Mouse (Mus musculus) hindbrain, embryonic 13.5 days (tissue): ENCODE measurements around the gene Idi1. TPM values are rescaled to one million over a fixed set of nuclear protein-coding genes. Genes with fewer than 3 reads are reported as not detected.
"Not testable (repeated sequence)": the region's sequence is repeated elsewhere in the genome, so short reads cannot be mapped to it uniquely, and the experiment has no call there.

Experiments used
- ATAC-seq: fragments of 200-750 bp; cut with Nextera tagmentation; 2 replicates; pipeline ENCODE4 v1.8.0; 2017; ENCODE audit warnings: moderate TSS enrichment; ENCODE audit not compliant: low FRiP score
- H3K27ac ChIP-seq: fragments of 300-500 bp; sonication (generic); 2 replicates; pipeline ENCODE4 v1.5.1; 2015; ENCODE audit warnings: inconsistent platforms, mild to moderate bottlenecking, moderate library complexity
- H3K27me3 ChIP-seq: fragments of 300-500 bp; sonication (generic); 2 replicates; pipeline ENCODE4 v1.6.1; 2015; ENCODE audit warnings: mild to moderate bottlenecking, inconsistent platforms
- H3K36me3 ChIP-seq: fragments of 300-500 bp; sonication (generic); 2 replicates; pipeline ENCODE4 v1.6.1; 2015; ENCODE audit warnings: mild to moderate bottlenecking, inconsistent platforms
- H3K4me1 ChIP-seq: fragments of 300-500 bp; sonication (generic); replicated peaks from 2 replicates; pipeline ENCODE4 v1.6.1; 2015; ENCODE audit warnings: inconsistent platforms
- H3K4me2 ChIP-seq: fragments of 300-500 bp; sonication (generic); 2 replicates; pipeline ENCODE4 v1.6.1; 2015; ENCODE audit warnings: inconsistent platforms, mild to moderate bottlenecking, moderate library complexity
- H3K4me3 ChIP-seq: fragments of 300-500 bp; sonication (generic); 2 replicates; pipeline ENCODE4 v1.5.1; 2015; ENCODE audit warnings: mild to moderate bottlenecking, inconsistent platforms
- H3K9ac ChIP-seq: fragments of 300-500 bp; sonication (generic); 2 replicates; pipeline ENCODE4 v1.6.1; 2015; ENCODE audit warnings: mild to moderate bottlenecking, inconsistent platforms
- H3K9me3 ChIP-seq: fragments of 300-500 bp; sonication (generic); 2 replicates; pipeline ENCODE4 v1.6.1; 2016; ENCODE audit warnings: inconsistent platforms
- WGBS: fragments of 180-500 bp; shearing (Covaris S2); methylation state at CpG from one replicate; pipeline ENCODE4 v1.1.7; 2015; 5-methylcytosine and 5-hydroxymethylcytosine counted together
- polyA plus RNA-seq: library from polyadenylated mRNA; unstranded; fragments of >200 nt; fragmentation: Nextera tagmentation; extraction: Ambion mirVana; gene quantifications from 2 replicates; pipeline ENCODE4 v1.2.1, GENCODE M21; 2015

Gene Idi1
- 87.8 and 88.6 TPM in 2 replicates for polyA plus RNA-seq

DNA sequence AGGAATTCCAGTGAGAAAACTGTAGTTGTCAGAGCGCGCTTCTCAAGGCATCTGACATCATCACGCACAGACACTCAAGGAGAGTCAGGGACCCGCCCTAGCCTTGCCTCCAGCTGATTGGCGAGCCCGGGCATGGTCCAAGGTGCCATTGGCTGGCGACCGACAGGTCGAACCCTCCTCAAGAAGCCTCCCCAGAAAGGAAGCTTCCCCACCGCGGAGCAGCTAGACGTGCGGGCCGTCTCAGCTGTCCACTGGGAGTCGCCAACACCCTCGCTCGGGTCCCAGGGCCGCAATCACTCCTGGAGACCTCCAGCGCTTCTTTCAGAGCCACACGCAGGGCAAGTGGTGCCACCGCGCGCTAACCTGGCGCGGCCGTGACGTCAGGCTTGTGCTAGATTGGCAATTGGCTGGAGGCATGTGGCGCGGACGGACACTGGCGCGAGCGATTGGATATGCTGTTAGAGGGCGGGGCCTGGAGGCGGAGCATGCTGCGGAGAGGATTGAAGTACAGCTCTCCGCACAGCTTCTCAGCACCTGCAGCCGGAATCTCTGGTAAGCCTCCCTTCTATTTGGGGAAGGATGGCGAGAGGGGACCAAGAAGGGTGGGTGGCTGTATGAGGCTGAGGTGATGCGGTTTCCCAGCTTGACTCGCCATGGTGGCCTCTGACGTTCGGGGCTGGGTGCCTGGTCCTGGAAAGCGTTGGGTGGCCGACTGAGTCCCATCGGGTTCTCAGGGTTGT is at the start of gene Idi1:
Gene Idi1 (plus strand): TSS at position 57 of the 740 bp plus-strand sequence.
- 0% methylated on average over 46 of the region's 46 CpGs for WGBS
- H3K4me2 ChIP-seq, result peak within 1 kb of the TSS; percentile 67
- H3K9me3 ChIP-seq, result no peaks in the 10 kb centered on the region

DNA sequence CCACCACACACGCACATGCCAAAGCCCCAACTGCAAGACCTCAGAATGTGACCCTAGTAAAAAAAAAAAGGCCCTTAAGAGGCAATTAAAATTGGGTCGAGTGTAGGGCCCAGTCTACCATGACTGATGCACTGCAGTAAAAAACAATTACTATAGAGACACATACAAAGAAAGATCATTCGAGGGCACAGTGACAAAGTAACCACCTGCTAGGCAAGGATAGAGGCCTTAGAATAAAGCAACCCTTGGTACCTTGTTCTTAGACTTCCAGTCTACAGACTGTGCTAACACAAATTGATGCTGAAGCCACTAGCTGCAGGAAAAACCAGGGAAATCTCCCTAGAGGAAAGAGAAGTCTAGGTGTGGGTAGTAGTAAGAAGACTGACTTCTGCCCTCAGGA is 46.9 kb upstream of the Idi1 start:
- WGBS, result 26% methylated on average over 3 of the region's 3 CpGs
- peaks cover 90% of the 10 kb centered on the region for H3K36me3 ChIP-seq
- no peak overlapping the region for H3K4me2 ChIP-seq
- no peaks in the 10 kb centered on the region for H3K27me3 ChIP-seq
- no peak for ATAC-seq
- no peak overlapping the region for H3K27ac ChIP-seq
- no peak overlapping the region for H3K4me3 ChIP-seq
- no peaks in the 10 kb centered on the region for H3K4me1 ChIP-seq
- H3K9me3 ChIP-seq, result no peaks in the 10 kb centered on the region
- H3K9ac ChIP-seq, result no peak overlapping the region

More for the DNA sequence above, at the start of gene Idi1:
- Histone ChIP-seq H3K4me1 (peaks cover 22% of the 10 kb centered on the region), H3K4me3 (peak within 1 kb of the TSS; percentile 70), H3K27ac (peak within 1 kb of the TSS; percentile 96), H3K36me3 (peaks cover 21% of the 10 kb centered on the region), H3K27me3 (no peaks in the 10 kb centered on the region), H3K9ac (peak within 1 kb of the TSS; percentile 70)
- peak; percentile 100 for ATAC-seq

DNA sequence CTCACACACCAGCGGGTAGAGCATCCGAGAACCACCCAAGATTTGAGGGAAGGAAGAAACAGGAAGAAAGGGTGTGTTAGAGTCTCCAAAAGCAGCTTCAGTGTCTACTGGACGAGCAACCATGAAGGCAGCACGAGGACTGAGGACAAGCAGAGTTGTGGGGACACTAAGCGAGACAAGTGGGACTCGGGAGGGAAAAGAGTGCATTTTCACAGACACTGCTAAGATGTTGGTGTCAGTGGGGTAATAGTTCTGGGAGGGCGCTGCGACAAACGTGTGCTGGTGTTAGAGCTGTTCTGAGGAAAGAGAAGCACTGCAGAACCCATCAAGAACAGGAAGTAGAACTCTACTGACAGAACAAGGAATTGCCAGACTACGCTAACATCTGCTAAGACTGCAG is 46.2 kb upstream of the Idi1 start:
- 91% methylated on average over 10 of the region's 10 CpGs for WGBS
- H3K27ac ChIP-seq, result no peak overlapping the region; the same call in 1 of the 2 replicates

DNA sequence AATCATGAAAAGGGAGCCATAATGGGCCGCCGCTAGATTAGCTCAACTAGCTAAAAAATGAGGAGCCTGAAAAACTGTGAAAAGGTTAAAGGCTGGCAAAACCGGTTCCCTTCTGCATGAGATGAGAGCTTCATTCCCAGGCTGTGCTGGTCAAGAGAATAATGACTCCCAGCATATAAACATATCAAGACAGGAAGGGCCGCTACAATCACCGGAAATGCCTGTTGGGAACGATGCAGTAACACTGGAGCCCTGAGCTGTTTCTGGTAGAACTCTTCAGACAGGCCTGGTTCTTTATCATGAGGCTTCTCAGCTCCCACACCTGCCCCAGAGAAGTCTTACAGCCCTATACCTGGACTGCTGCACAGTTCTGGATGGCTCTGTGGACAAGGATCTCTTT is 45.4 kb upstream of the Idi1 start:
- H3K36me3 ChIP-seq, result peaks cover 81% of the 10 kb centered on the region
- H3K4me3 ChIP-seq, result no peak overlapping the region
- H3K4me1 ChIP-seq, result no peaks in the 10 kb centered on the region
- 0 out of 2 replicates have a peak overlapping the region, but pooled peaks have one; percentile 20 for H3K27ac ChIP-seq
- no peaks in the 10 kb centered on the region for H3K9me3 ChIP-seq
- WGBS, result 87% methylated on average over 6 of the region's 6 CpGs
- no peak overlapping the region for H3K4me2 ChIP-seq
- no peak for ATAC-seq
- H3K27me3 ChIP-seq, result no peaks in the 10 kb centered on the region
- no peak overlapping the region for H3K9ac ChIP-seq

More for the DNA sequence above, 46.2 kb upstream of the Idi1 start:
- no peak overlapping the region for H3K4me2 ChIP-seq
- H3K9me3 ChIP-seq, result no peaks in the 10 kb centered on the region
- no peak overlapping the region for H3K9ac ChIP-seq
- no peak for ATAC-seq
- H3K4me3 ChIP-seq, result no peak overlapping the region
- H3K4me1 ChIP-seq, result no peaks in the 10 kb centered on the region
- no peaks in the 10 kb centered on the region for H3K27me3 ChIP-seq
- peaks cover 88% of the 10 kb centered on the region for H3K36me3 ChIP-seq

DNA sequence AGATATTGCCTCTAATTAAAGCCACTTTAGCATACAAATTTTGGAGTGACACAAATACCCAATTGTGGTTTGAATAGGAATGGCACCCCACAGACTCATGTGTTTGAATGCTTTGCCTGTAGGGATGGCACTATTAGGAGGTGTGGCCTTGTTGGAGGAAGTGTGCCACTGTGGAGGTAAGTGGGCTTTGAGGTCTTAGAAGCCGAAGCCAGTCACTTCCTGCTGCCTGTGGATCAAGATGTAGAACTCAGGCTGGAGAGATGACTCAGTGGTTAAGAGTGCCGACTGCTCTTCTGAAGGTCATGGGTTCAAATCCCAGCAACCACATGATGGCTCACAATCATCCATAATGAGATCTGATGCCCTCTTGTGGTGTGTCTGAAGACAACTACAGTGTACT is 44.4 kb upstream of the Idi1 start:
- no peak overlapping the region for H3K9ac ChIP-seq
- WGBS, result 93% methylated on average over 2 of the region's 2 CpGs
- no peak overlapping the region for H3K27ac ChIP-seq
- H3K27me3 ChIP-seq, result no peaks in the 10 kb centered on the region
- H3K9me3 ChIP-seq, result no peaks in the 10 kb centered on the region
- H3K36me3 ChIP-seq, result peaks cover 77% of the 10 kb centered on the region
- H3K4me3 ChIP-seq, result no peak overlapping the region
- no peak for ATAC-seq
- H3K4me2 ChIP-seq, result no peak overlapping the region
- no peaks in the 10 kb centered on the region for H3K4me1 ChIP-seq

DNA sequence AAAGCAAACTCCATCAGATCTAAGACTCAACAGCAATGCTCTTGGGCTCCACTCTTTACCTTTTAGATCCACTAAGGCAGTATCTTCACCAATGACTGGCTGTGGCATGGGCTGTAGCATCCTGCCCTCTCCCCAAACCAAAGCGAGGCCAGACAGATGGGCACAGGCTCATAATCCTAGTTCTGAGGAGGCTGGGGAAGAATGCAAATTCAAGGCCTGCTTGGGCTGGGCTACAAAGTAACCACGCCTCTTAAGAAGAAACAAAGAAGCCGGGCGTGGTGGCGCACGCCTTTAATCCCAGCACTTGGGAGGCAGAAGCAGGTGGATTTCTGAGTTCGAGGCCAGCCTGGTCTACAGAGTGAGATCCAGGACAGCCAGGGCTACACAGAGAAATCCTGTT is 43.5 kb upstream of the Idi1 start:
- peaks cover 76% of the 10 kb centered on the region for H3K36me3 ChIP-seq
- H3K4me1 ChIP-seq, ATAC-seq, H3K9ac ChIP-seq, H3K27ac ChIP-seq, H3K4me3 ChIP-seq, H3K27me3 ChIP-seq, H3K4me2 ChIP-seq, H3K9me3 ChIP-seq: not testable (repeated sequence)
- WGBS, result 99% methylated on average over 7 of the region's 7 CpGs

DNA sequence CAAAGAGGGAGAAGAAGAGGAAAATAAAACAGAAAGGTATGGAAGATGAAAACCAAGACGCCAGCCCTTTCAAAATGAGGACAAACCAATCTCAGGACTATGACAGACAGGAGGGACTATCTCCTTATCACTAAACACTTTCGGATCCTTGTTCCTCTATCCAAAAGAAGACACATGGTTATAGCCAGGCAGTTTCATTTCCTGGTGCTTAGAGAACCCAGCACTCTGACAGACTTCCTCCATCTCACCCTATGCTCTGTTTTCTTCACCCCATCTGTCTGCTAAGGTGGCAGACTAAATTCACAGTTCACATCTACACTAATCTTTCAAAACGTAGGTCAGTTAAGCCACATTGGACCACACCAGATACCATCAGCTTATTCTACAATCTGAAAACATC is 43.0 kb upstream of the Idi1 start:
- Histone ChIP-seq H3K27me3 (no peaks in the 10 kb centered on the region), H3K27ac (no peak overlapping the region), H3K9ac (no peak overlapping the region), H3K4me1 (no peaks in the 10 kb centered on the region), H3K4me2 (no peak overlapping the region), H3K9me3 (no peaks in the 10 kb centered on the region), H3K4me3 (no peak overlapping the region), H3K36me3 (peaks cover 80% of the 10 kb centered on the region)
- 90% methylated on average over 3 of the region's 3 CpGs for WGBS
- ATAC-seq, result no peak

DNA sequence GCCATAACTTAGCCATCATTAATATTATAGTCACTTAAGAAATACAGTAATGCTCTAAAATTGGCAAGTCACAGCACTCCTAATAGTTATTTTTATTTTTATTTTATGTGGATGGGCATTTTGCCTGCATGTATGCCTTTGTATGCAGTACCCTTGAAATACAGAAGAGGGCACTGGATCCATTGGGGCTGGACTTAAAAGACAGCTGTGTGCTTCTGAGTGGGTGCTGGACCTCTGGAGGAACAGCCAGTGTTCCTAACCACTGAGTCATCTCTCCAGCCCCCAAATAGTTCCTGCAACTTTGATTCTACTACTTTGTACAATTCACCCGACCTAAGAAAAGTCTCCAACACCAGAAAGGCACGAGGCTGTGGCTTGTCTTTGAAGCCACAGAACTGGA is 37.6 kb upstream of the Idi1 start:
- H3K27ac ChIP-seq, result no peak overlapping the region
- no peaks in the 10 kb centered on the region for H3K27me3 ChIP-seq
- H3K4me1 ChIP-seq, result no peaks in the 10 kb centered on the region
- H3K9ac ChIP-seq, result no peak overlapping the region
- ATAC-seq, result no peak
- 59% methylated on average over 2 of the region's 2 CpGs for WGBS
- no peak overlapping the region for H3K4me2 ChIP-seq
- H3K36me3 ChIP-seq, result peaks cover 65% of the 10 kb centered on the region
- H3K9me3 ChIP-seq, result no peaks in the 10 kb centered on the region
- no peak overlapping the region for H3K4me3 ChIP-seq

DNA sequence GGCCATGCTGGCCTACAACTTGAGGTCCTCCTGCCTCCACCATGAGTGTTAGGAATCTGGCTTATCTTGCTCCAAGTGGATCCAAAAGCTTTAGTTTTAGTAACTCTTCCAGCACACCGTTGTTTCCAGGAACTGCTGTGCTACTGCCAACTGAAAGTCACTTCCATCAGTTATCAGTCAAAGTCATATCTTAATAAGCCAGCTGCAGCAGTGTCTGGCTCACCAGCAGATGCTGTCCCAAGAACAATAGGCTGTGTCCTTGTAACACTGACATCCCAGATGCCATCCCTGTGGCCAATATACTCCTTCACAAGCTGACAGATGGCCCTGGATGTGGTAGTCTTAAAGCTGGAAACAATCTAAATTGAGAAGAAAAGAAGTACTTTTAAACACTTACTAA is 36.0 kb upstream of the Idi1 start:
- no peaks in the 10 kb centered on the region for H3K27me3 ChIP-seq
- WGBS, result 43% methylated on average over 1 of the region's 1 CpGs
- no peaks in the 10 kb centered on the region for H3K9me3 ChIP-seq
- no peaks in the 10 kb centered on the region for H3K4me1 ChIP-seq
- H3K27ac ChIP-seq, result no peak overlapping the region
- no peak for ATAC-seq
- H3K4me3 ChIP-seq, result no peak overlapping the region
- H3K36me3 ChIP-seq, result peaks cover 64% of the 10 kb centered on the region
- H3K4me2 ChIP-seq, result no peak overlapping the region
- no peak overlapping the region for H3K9ac ChIP-seq

DNA sequence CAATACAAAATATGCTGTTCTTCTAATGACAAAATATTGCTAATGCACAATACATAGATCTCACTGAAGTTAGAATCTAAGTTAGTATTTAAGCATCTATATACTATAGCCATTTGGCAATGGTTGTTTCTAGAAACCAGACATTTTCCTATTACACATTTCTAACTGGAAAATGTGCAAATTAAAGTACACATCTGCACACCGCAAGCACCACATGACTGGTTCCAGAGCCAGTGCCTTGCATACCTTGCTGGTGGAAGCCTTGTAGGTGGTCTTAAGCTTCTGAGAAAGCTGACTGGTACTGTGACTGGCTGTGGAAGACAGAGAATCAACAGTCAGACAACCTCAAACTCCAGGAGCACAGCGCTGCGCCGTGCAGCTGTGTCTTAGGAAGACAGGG is 31.9 kb upstream of the Idi1 start:
- Histone ChIP-seq H3K4me2 (no peak overlapping the region), H3K27me3 (no peaks in the 10 kb centered on the region), H3K9me3 (no peaks in the 10 kb centered on the region), H3K4me1 (no peaks in the 10 kb centered on the region), H3K27ac (no peak overlapping the region), H3K36me3 (peaks cover 50% of the 10 kb centered on the region), H3K4me3 (no peak overlapping the region), H3K9ac (no peak overlapping the region)
- ATAC-seq, result no peak
- 96% methylated on average over 4 of the region's 4 CpGs for WGBS

DNA sequence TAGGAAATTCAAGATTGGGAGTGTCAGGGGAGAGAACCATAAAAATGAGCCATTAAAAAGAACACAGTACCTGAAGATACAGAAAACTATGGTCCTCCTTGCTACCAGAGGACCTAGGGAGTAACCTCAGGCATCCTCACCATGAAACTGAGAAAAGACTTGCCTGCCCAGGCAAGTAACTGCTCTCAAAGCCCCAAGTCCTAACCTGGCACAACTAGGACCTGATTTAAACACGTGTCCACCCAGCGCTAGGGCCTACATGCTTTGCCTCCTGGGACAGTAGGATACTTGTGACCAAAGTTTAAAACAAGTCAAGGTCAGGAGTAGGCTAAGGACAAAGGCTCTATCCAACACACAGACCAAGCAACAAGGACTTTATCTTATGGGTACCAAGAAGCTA is 30.5 kb upstream of the Idi1 start:
- Histone ChIP-seq H3K4me2 (no peak overlapping the region), H3K27me3 (no peaks in the 10 kb centered on the region), H3K9me3 (no peaks in the 10 kb centered on the region), H3K36me3 (peaks cover 50% of the 10 kb centered on the region), H3K9ac (no peak overlapping the region), H3K4me1 (no peaks in the 10 kb centered on the region), H3K27ac (no peak overlapping the region), H3K4me3 (no peak overlapping the region)
- no peak for ATAC-seq
- 99% methylated on average over 2 of the region's 2 CpGs for WGBS

DNA sequence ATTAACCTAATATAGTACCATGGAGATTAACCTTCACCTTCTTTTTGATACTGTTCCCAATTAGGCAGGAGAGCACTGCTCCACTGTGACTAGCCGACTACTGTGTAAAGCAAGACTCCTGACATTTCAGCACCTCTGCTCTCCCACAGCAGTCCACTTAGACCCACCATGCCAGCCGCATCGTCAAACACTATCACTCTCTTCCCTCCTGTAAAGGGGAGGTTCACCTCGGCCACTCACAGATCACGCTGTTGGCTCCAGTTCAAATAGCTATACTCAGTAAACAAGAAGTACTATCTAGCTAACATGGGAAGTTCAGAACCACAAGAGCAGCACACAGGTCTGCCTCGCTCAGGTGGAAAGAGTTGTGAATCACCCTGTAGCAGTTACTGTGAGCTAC is 26.8 kb upstream of the Idi1 start:
- H3K9me3 ChIP-seq, result no peaks in the 10 kb centered on the region
- H3K4me3 ChIP-seq, result no peak overlapping the region
- H3K27me3 ChIP-seq, result no peaks in the 10 kb centered on the region
- no peak overlapping the region for H3K4me2 ChIP-seq
- H3K9ac ChIP-seq, result no peak overlapping the region
- ATAC-seq, result no peak
- WGBS, result 95% methylated on average over 6 of the region's 6 CpGs
- H3K36me3 ChIP-seq, result peaks cover 40% of the 10 kb centered on the region
- H3K4me1 ChIP-seq, result no peaks in the 10 kb centered on the region
- H3K27ac ChIP-seq, result no peak overlapping the region

DNA sequence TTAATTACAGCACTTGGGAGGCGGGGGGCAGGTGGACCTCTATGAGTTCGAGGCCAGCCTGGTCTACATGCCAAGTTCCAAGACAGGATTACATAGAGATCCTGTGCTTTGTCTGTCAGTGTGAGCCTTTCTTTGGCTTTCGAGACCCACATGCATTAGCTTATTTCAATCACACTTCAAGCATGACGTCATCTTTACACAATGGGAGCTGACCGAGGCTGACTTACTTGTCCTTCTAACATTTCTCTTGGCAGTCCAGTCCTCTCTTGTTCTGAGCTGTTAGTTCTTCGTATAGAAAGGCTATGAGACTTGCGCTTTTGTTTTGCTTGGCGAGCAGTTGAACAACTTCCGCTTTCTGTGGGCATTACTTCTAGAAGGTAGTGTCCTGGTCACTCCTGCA is 24.4 kb upstream of the Idi1 start:
- Histone ChIP-seq H3K4me3 (no peak overlapping the region), H3K27ac (no peak overlapping the region), H3K27me3 (no peaks in the 10 kb centered on the region), H3K4me1 (0 out of 2 replicates have a peak, but pooled peaks cover 1% of the 10 kb centered on the region), H3K4me2 (no peak overlapping the region), H3K36me3 (peaks cover 28% of the 10 kb centered on the region), H3K9me3 (no peaks in the 10 kb centered on the region), H3K9ac (no peak overlapping the region)
- ATAC-seq, result no peak
- WGBS, result 88% methylated on average over 9 of the region's 9 CpGs
